In genomic region chr8:4436546-4436945, GRCm38 (mm10) we compare ENCODE assay signal across 16 mouse cellular contexts.
"Had no signal": no experiment of that assay in that cellular context is flagged by ENCODE, and none has a peak within 500 bp of the region (broad histone marks: within the 10 kb centered on the region; RNA-seq: fewer than 3 reads in every experiment).

No protein-coding gene starts in this region.

- DNase-seq: retina, postnatal 1 day; right cerebral cortex, adult 18-20 months; right cerebral cortex, postnatal 14 days; right cerebral cortex, postnatal 25 days; right cerebral cortex, postnatal 4 days; spleen, adult 18-20 months; thymus, adult 18-20 months; thymus, adult 2 months; thymus, postnatal 14 days; thymus, postnatal 25 days; thymus, postnatal 36 days; thymus, postnatal 4 days had no signal

- H3K4me1 ChIP-seq: neural tube, embryonic 13.5 days; neural tube, embryonic 15.5 days; stomach, embryonic 15.5 days had no signal

- H3K27ac ChIP-seq: neural tube, embryonic 13.5 days; neural tube, embryonic 15.5 days; stomach, embryonic 15.5 days; stomach, postnatal 0 days had no signal

- H3K9me3 ChIP-seq: neural tube, embryonic 13.5 days; neural tube, embryonic 15.5 days; stomach, embryonic 15.5 days had no signal

- H3K27me3 ChIP-seq: neural tube, embryonic 13.5 days; neural tube, embryonic 15.5 days; stomach, embryonic 15.5 days had no signal

- H3K36me3 ChIP-seq: neural tube, embryonic 13.5 days; neural tube, embryonic 15.5 days; stomach, embryonic 15.5 days had no signal

- H3K9ac ChIP-seq: neural tube, embryonic 13.5 days; neural tube, embryonic 15.5 days; stomach, embryonic 15.5 days had no signal

- H3K4me2 ChIP-seq: neural tube, embryonic 13.5 days; neural tube, embryonic 15.5 days; stomach, embryonic 15.5 days had no signal

- H3K4me3 ChIP-seq: neural tube, embryonic 13.5 days; neural tube, embryonic 15.5 days; stomach, embryonic 15.5 days had no signal
